10 mouse cellular contexts compared by ENCODE assay signal in the genomic region with DNA sequence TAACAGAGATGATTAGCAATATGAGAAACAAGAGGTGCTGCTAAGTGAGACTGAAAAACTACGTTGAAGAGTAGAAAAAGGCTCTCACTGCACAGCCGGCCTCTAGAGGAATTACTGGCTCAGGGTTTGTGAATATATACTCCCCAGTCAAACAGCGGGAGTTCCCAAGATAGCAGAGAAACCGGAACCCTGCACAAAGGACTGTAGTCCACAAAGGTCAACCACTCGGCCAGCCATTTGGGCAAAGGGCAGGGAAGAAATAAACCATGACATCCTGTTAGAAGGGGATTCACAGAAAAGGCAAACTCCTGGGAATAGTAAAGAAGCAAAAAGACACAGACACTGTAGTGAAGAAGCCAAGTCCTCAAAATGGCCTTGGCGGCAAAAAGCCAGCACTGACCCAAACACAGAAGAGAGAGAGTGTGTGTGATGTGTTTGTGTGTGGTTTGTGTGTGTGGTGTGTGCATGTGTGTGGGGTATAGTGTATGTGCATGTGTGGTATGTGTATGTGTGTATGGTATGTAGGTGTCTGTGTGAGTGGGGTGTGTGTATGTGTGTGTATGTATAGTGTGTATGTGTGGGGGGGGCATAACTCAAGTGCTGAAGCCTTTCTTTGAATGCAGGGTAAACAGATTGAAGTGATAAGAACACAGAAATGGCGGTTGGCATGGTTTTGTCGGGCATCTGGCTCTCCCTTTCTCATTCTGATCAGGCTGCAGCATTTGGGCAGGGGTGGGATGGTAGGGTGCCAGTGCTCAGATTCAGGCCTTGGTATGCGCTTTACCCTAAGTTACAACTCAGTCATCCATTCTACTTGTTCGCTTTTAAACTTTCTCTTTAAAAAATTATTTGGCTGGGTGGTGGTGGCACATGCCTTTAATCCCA.
DNase-seq lines count a peak whose midpoint lies in the region; ATAC-seq lines count a peak whose summit lies in the region.
"Had no signal": no experiment of that assay in that cellular context is flagged by ENCODE, and none has a peak within 500 bp of the region (broad histone marks: within the 10 kb centered on the region; RNA-seq: fewer than 3 reads in every experiment).

No protein-coding gene starts in this region.

- H3K9me3 ChIP-seq in heart, embryonic 11.5 days (replicated peaks; ENCODE audit: control insufficient read depth, low read length): no peaks in the 10 kb centered on the region
- 0 out of 2 replicates have a peak, but pooled peaks cover 2% of the 10 kb centered on the region for H3K9me3 ChIP-seq in lung, embryonic 16.5 days (ENCODE audit: control insufficient read depth, low read length)
- H3K9me3 ChIP-seq in limb, embryonic 10.5 days (replicated peaks): no peaks in the 10 kb centered on the region

- no peak overlapping the region for H3K4me3 ChIP-seq in heart, embryonic 11.5 days (ENCODE audit: low read depth, low read length)
- no peak overlapping the region for H3K4me3 ChIP-seq in lung, embryonic 16.5 days (ENCODE audit: low read length)
- no peak overlapping the region for H3K4me3 ChIP-seq in limb, embryonic 10.5 days
- H3K4me3 ChIP-seq: embryonic facial prominence, embryonic 13.5 days had no signal

- H3K9ac ChIP-seq in heart, embryonic 11.5 days (ENCODE audit: low read depth, low read length): no peak overlapping the region
- H3K9ac ChIP-seq in lung, embryonic 16.5 days (ENCODE audit: low read length): no peak overlapping the region
- H3K9ac ChIP-seq: embryonic facial prominence, embryonic 13.5 days had no signal

- 0 out of 2 replicates have a peak, but pooled peaks cover 4% of the 10 kb centered on the region for H3K4me1 ChIP-seq in heart, embryonic 11.5 days (ENCODE audit: control insufficient read depth, insufficient read depth, low read length)
- H3K4me1 ChIP-seq in lung, embryonic 16.5 days (replicated peaks; ENCODE audit: control insufficient read depth, insufficient read depth, low read length): peaks cover 8% of the 10 kb centered on the region
- peaks cover 11% of the 10 kb centered on the region for H3K4me1 ChIP-seq in limb, embryonic 10.5 days
- H3K4me1 ChIP-seq: embryonic facial prominence, embryonic 13.5 days had no signal

- no peak overlapping the region for H3K4me2 ChIP-seq in heart, embryonic 11.5 days
- H3K4me2 ChIP-seq in lung, embryonic 16.5 days (ENCODE audit: low read depth, low read length): no peak overlapping the region
- H3K4me2 ChIP-seq: embryonic facial prominence, embryonic 13.5 days had no signal

- WGBS in heart, embryonic 11.5 days (ENCODE audit: insufficient replicate concordance): 61% methylated on average over 10 of the region's 10 CpGs
- WGBS in lung, embryonic 16.5 days: 46% methylated on average over 10 of the region's 10 CpGs
- 74% methylated on average over 10 of the region's 10 CpGs for WGBS in limb, embryonic 10.5 days

- no peaks in the 10 kb centered on the region for H3K27me3 ChIP-seq in heart, embryonic 11.5 days (ENCODE audit: control insufficient read depth, insufficient read depth, low read length)
- no peaks in the 10 kb centered on the region for H3K27me3 ChIP-seq in lung, embryonic 16.5 days (ENCODE audit: control insufficient read depth, insufficient read depth, low read depth, low read length)
- H3K27me3 ChIP-seq in limb, embryonic 10.5 days (ENCODE audit: low read depth, poor library complexity, severe bottlenecking): no peaks in the 10 kb centered on the region
- H3K27me3 ChIP-seq: embryonic facial prominence, embryonic 13.5 days; Patski had no signal

- H3K36me3 ChIP-seq in heart, embryonic 11.5 days (ENCODE audit: control insufficient read depth, insufficient read depth, low read length): no peaks in the 10 kb centered on the region
- H3K36me3 ChIP-seq in lung, embryonic 16.5 days (ENCODE audit: control insufficient read depth, insufficient read depth, low read length): no peaks in the 10 kb centered on the region
- H3K36me3 ChIP-seq in limb, embryonic 10.5 days: no peaks in the 10 kb centered on the region
- H3K36me3 ChIP-seq: embryonic facial prominence, embryonic 13.5 days had no signal

- no peak overlapping the region for H3K27ac ChIP-seq in heart, embryonic 11.5 days (ENCODE audit: low read depth, low read length)
- H3K27ac ChIP-seq in lung, embryonic 16.5 days (ENCODE audit: low read length): peak overlapping the region; percentile 5; the same call in 1 of the 2 replicates
- no peak overlapping the region for H3K27ac ChIP-seq in limb, embryonic 10.5 days
- H3K27ac ChIP-seq: embryonic facial prominence, embryonic 13.5 days had no signal

- DNase-seq in heart, adult 11 months: peak; percentile 96
- peak; percentile 55 for DNase-seq in R1 (ENCODE audit: low read depth, low spot score)
- peak; percentile 85 for DNase-seq in kidney, adult 9 months
- DNase-seq in limb, embryonic 10.5 days (ENCODE audit: low spot score): no peak
- no peak for DNase-seq in gastrocnemius, postnatal 4 days (ENCODE audit: low spot score in 2 of 2)
- DNase-seq in thymus, postnatal 0 days (ENCODE audit: low spot score): no peak

- ATAC-seq in heart, embryonic 11.5 days (replicated peaks; ENCODE audit: insufficient number of reproducible peaks, low FRiP score, low TSS enrichment): no peak
- ATAC-seq in lung, embryonic 16.5 days (ENCODE audit: low read depth): peak; percentile 69
- ATAC-seq: Patski had no signal

Comparison
In these comparisons a context has a peak if more than half of its experiments do, and no peak if none do; other contexts are left out.
1. DNase-seq: peak in heart, adult 11 months (single experiment), R1 (single experiment) and kidney, adult 9 months (single experiment); none in limb, embryonic 10.5 days (single experiment), gastrocnemius, postnatal 4 days (0 of 2) and thymus, postnatal 0 days (single experiment).